Mouse (Mus musculus): ENCODE measurements at regions not wholly inside any gene's neighbourhood (a gene's known extent, or its start where the extent isn't known, plus 50 kb on each side); places are given as distances from the start of the nearest gene placed in this dataset.

GRCm38 (mm10) chr2:174933013-174933353, 77.1 kb upstream of the Gm14444 start:
- TF ChIP-seq POLR2A (IDR thresholded peaks at IDR 0.05; ENCODE audit: extremely low read depth, insufficient read depth, low read length) (no peak), CTCF (IDR thresholded peaks at IDR 0.05; ENCODE audit: extremely low read depth, insufficient read depth, low read length) (no peak)
